Mouse (Mus musculus): ENCODE results near the gene Dock11.

Dock11 gene

GRCm38 (mm10) chrX:36100883-36101282, 212.3 kb downstream of the Dock11 start:
- DNase-seq (ENCODE audit: low read depth, low spot score), result no peak

DNA sequence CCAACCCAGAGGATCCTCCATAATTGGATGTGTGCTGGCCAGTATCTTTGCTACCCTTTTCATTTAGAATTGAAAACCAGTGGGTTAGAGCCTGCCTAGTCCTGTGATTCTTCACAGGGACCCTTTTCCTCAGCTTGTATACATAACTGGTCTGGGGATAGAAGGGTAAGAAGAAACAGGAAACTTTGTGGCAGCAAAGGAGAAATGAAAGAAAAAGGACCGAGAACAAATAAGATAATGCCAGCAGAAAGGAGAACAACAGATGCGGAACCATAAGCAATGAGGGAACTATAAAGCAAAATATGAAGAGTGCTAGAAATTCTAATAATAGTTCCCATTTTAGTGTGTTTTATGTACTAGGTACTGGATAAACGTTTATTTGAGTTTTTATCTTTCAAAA, 212.7 kb downstream of the Dock11 start:
- DNase-seq (ENCODE audit: low read depth, low spot score), result no peak

DNA sequence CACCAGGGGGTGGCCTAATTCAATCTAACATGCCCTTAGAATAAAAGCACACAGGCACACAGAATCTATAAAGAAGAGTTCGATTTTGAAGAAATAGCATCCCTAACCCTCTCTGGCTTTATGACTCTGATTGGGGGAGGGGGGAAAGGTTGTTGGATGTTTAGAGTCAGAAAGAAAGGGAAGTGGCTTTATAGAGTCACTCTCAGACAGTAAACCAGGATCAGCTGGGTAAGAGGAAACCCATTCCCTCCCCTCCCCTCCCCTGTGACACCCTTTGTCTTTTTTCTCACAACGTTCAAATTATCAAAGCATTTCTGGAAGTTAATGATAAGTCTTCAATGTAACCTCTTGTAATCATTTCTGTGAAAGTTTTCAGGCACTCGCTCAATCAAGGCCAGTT, 220.0 kb downstream of the Dock11 start:
- no peak for DNase-seq (ENCODE audit: low read depth, low spot score)

DNA sequence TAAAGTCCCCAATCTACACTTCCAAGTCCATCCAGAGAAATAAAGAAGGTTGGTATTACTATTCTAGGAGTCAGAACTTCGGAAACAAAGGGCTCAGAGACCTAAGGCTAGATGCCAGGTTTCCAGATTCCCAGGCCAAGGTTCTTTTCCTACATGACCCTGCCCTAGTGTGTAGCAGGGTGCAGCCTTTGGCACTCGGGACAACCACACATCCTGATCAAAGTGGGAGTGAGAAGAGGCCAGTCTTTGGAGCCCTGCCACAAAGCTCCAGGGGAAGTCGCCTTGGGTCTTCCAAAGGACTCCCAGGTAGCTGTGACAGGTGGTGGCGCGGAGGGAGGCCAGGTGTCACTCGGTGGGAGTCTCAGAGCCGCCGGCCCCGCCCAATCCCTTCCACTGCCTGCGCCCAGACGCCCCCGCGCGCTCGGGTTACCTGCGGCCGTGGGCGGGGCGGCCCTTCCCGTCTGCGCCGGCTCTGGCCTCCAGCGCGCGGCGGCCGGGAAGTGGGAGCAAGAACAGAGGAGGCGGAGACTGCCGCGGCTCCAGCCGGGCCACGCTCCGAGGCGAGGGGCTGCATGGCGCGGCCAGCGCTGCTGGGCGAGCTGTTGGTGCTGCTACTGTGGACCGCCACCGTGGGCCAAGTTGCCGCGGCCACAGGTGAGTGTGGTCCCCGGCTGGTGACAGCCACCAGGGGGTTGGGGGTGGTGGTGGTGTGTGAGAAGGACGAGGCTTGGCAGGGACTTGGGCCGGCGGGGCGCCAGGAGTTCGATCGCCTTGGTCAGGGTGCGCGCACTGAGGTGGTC, 223.2 kb downstream of the Dock11 start, which contains the start of gene Il13ra1:
TSS of gene Il13ra1 (plus strand) at position 489 of the 800 bp plus-strand sequence.
- DNase-seq (ENCODE audit: low read depth, low spot score), result peak; percentile 15

DNA sequence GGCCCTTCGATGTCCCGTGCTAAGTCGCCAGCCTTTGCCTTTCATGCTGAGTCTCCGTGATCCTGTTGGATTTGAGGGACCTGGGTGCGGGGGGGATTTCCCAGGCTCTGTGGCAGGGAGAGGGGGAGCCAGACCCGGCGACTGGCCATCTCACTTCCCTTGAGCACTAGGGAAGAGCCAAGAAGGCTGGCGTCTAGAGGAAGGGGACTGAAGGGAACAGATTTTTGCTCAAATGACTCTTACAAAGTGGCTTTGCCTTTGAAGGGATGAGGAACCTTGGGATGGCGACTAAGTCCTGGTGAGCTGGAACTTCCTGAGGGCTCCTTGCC, 223.8 kb downstream of the Dock11 start:
- no peak for DNase-seq (ENCODE audit: low read depth, low spot score)

- DNase-seq (ENCODE audit: low read depth, low spot score), result no peak
These were observed 226.5 kb downstream of the Dock11 start for GRCm38 (mm10) chrX:36115171-36115570.
